Mouse (Mus musculus) spleen, postnatal 36 days (tissue): ENCODE measurements around the gene Serpinb2.

Source experiments
- DNase-seq, 2 experiments: peaks; one replicate each; pipeline ENCODE4 v3.0.0; 2022; ENCODE audit warnings: low spot score in 2 of 2, mixed read lengths in 1 of 2

The Serpinb2 gene

GRCm38 (mm10) chr1:107581220-107581619 is 70.0 kb downstream of the Serpinb2 start:
- no peak for DNase-seq

- DNase-seq, result no peak
Measured at GRCm38 (mm10) chr1:107582900-107583299, 71.7 kb downstream of the Serpinb2 start.

DNA sequence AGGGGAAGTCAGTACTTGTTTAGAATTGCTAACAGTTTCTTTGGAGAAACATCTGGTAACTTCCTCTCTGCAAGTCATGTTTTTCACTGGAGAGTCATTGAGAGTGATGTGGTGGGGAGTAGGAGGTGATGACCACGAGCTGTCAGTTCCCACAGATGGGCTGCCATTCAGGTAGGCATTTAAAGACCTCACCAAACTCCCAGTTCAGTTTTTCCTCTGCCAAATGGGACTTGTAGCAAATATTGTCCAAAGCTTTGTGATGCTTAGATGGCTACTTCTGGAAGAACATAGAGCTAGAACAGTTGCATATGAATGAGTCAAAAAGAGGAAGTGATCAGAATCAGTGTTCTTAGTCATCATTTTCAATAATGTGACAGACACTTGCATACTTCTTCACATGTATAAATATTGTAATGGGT is 72.7 kb downstream of the Serpinb2 start:
- peak in 1 of 2 experiments; percentile 3 for DNase-seq

GRCm38 (mm10) chr1:107584932-107585331 is 73.7 kb downstream of the Serpinb2 start:
- no peak for DNase-seq
